Mouse (Mus musculus) liver, postnatal 0 days (tissue): Measurements from ENCODE around the gene Gm4450.
"Not testable (repeated sequence)": the region's sequence is repeated elsewhere in the genome, so short reads cannot be mapped to it uniquely, and the experiment has no call there.

ENCODE experiments used
- CTCF ChIP-seq: sonication (generic); IDR thresholded peaks from 2 replicates; pipeline ENCODE4 v1.5.1; 2016; ENCODE audit warnings: antibody characterized with exemption, low read depth
- EP300 ChIP-seq: IDR thresholded peaks from 2 replicates; pipeline ENCODE4 v1.6.1; 2016; ENCODE audit warnings: antibody characterized with exemption, low read depth, mild to moderate bottlenecking

- TF ChIP-seq CTCF, EP300: not testable (repeated sequence)
These were observed at the start of gene Gm4450 for GRCm38 (mm10) chr3:98457026-98457425.
